Mouse (Mus musculus) lung, embryonic 14.5 days (tissue): ENCODE measurements around the gene Sec31b. TPM values are rescaled to one million over a fixed set of nuclear protein-coding genes. Genes with fewer than 3 reads are reported as not detected.
A peak's percentile ranks its signal among the peaks of the same experiment; 100 is the strongest.

Experiments
- ATAC-seq: fragments of 200-750 bp; cut with Nextera tagmentation; 2 replicates; pipeline ENCODE4 v1.8.0; 2017; ENCODE audit warnings: mild to moderate bottlenecking, moderate TSS enrichment, moderate library complexity; ENCODE audit not compliant: insufficient read depth
- DNase-seq: peaks from one replicate; pipeline ENCODE4 v3.0.0-alpha.2; 2015
- H3K27ac ChIP-seq: fragments of 300-500 bp; sonication (generic); 2 replicates; pipeline ENCODE4 v1.5.1; 2014; ENCODE audit warnings: low read depth, mild to moderate bottlenecking, moderate library complexity
- H3K27me3 ChIP-seq: fragments of 300-500 bp; sonication (generic); 2 replicates; pipeline ENCODE4 v1.6.1; 2014; ENCODE audit warnings: low read length, control low read depth; ENCODE audit not compliant: insufficient read depth
- H3K36me3 ChIP-seq: fragments of 300-500 bp; sonication (generic); 2 replicates; pipeline ENCODE4 v1.6.1; 2014; ENCODE audit warnings: control low read depth; ENCODE audit not compliant: insufficient read depth
- H3K4me1 ChIP-seq: fragments of 300-500 bp; sonication (generic); 2 replicates; pipeline ENCODE4 v1.6.1; 2014; ENCODE audit warnings: antibody characterized with exemption, control low read depth; ENCODE audit not compliant: insufficient read depth
- H3K4me2 ChIP-seq: fragments of 300-500 bp; sonication (generic); 2 replicates; pipeline ENCODE4 v1.6.1; 2014; ENCODE audit warnings: mild to moderate bottlenecking
- H3K4me3 ChIP-seq: fragments of 300-500 bp; sonication (generic); 2 replicates; pipeline ENCODE4 v1.5.1; 2014; ENCODE audit warnings: low read depth, low read length
- H3K9ac ChIP-seq: fragments of 300-500 bp; sonication (generic); 2 replicates; pipeline ENCODE4 v1.6.1; 2014
- H3K9me3 ChIP-seq: fragments of 300-500 bp; sonication (generic); 2 replicates; pipeline ENCODE4 v1.6.1; 2016; ENCODE audit warnings: low read depth, low read length, control low read depth
- CTCF ChIP-seq: IDR thresholded peaks from 2 replicates; pipeline ENCODE4 v1.5.1; 2016; ENCODE audit warnings: antibody characterized with exemption, low read depth
- WGBS: fragments of 180-500 bp; shearing (Covaris S2); extraction: QIAGEN DNeasy Blood & Tissue Kit; methylation state at CpG from one replicate; pipeline ENCODE4 v1.1.7; 2014; 5-methylcytosine and 5-hydroxymethylcytosine counted together
- polyA plus RNA-seq: library from polyadenylated mRNA; unstranded; fragments of >200 nt; fragmentation: Nextera tagmentation; extraction: Ambion mirVana; gene quantifications from 2 replicates; pipeline ENCODE4 v1.2.1, GENCODE M21; 2014

Gene Sec31b
- polyA plus RNA-seq, 1 experiment from 2014 or later: 0.45 TPM

DNA sequence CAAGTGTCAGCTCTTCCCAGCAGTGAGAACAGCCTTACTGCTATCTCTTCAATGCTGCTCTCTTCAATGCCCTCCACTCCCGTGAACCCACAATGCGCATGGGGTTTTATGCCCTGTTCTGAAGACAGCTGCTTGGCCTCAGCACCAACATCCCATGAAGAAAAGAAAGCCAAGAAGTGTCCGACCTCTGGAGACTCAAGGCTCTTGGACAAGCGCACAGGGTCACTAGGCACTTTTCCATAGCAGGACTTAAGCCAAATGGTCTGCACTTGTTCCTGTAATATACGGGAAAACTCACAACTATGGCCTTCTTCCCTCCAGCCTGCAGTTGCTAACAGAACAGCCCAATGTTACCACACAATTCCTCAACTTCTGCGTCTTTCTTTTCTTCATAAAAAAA is 70.4 kb downstream of the Sec31b start:
- DNase-seq (no peak), ATAC-seq (no peak)
- no peaks in the 10 kb centered on the region for H3K36me3 ChIP-seq
- TF ChIP-seq CTCF: no peak
- WGBS: 79% methylated on average over 6 of the region's 6 CpGs
- no peak overlapping the region for H3K27ac ChIP-seq
- H3K4me1 ChIP-seq: no peaks in the 10 kb centered on the region
- H3K9me3 ChIP-seq: no peaks in the 10 kb centered on the region
- H3K4me3 ChIP-seq: no peak overlapping the region
- no peaks in the 10 kb centered on the region for H3K27me3 ChIP-seq
- H3K4me2 ChIP-seq: no peak overlapping the region
- no peak overlapping the region for H3K9ac ChIP-seq

DNA sequence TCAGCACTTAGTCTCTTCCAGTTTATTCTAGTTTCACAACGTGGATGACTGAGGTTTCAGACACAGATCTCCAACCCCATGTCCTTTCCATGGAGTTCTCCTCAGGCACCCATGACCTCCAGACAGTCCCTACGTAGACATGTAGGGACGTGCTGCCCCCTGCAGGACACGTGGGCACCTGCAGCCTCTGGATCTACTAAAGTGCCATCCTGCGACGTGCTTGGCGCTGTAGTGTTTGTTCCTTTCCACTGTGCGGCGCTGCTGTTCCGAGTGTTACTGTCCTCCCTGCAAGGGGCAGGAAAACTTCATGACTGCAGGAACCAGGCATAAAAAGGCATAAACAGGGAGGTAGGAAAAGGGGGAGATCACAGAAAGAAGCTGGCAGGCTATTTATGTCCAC is 71.5 kb downstream of the Sec31b start:
- H3K27ac ChIP-seq: no peak overlapping the region
- H3K4me2 ChIP-seq: no peak overlapping the region
- no peaks in the 10 kb centered on the region for H3K36me3 ChIP-seq
- ATAC-seq (peak; percentile 21; the same call in 1 of the 2 replicates), DNase-seq (peak; percentile 90)
- 4% methylated on average over 10 of the region's 10 CpGs for WGBS
- no peak overlapping the region for H3K9ac ChIP-seq
- H3K27me3 ChIP-seq: no peaks in the 10 kb centered on the region
- H3K4me1 ChIP-seq: no peaks in the 10 kb centered on the region
- peak; percentile 98 for TF ChIP-seq CTCF
- H3K9me3 ChIP-seq: no peaks in the 10 kb centered on the region
- no peak overlapping the region for H3K4me3 ChIP-seq

Other genes with a start within 250 kb of the Sec31b start
- 0.15 TPM in 1 of 2 replicates, not detected in the other for gene Scd4, start 212.8 kb downstream of the Sec31b start, polyA plus RNA-seq
- 2.7 and 3.1 TPM in 2 replicates for gene Scd1, start 138.0 kb downstream of the Sec31b start, polyA plus RNA-seq
- gene Wnt8b, start 52.4 kb downstream of the Sec31b start, polyA plus RNA-seq: not detected in 2 replicates
- gene Gm20538, start 7.0 kb upstream of the Sec31b start, polyA plus RNA-seq: not detected in 2 replicates
- 544 and 562 TPM in 2 replicates for gene Ndufb8, start 9.6 kb upstream of the Sec31b start, polyA plus RNA-seq
- 23.9 and 24.4 TPM in 2 replicates for gene Hif1an, start 17.0 kb upstream of the Sec31b start, polyA plus RNA-seq
- 0.07 TPM in 1 of 2 replicates, not detected in the other for gene Pax2, start 210.2 kb upstream of the Sec31b start, polyA plus RNA-seq